Mouse (Mus musculus) frontal cortex, postnatal 14 days (tissue): ENCODE results near the gene Prmt1.

Experiments used
- DNase-seq, 2 experiments: peaks; one replicate each; pipeline ENCODE4 v3.0.0; 2022; ENCODE audit warnings: low spot score in 2 of 2

Prmt1 gene

DNA sequence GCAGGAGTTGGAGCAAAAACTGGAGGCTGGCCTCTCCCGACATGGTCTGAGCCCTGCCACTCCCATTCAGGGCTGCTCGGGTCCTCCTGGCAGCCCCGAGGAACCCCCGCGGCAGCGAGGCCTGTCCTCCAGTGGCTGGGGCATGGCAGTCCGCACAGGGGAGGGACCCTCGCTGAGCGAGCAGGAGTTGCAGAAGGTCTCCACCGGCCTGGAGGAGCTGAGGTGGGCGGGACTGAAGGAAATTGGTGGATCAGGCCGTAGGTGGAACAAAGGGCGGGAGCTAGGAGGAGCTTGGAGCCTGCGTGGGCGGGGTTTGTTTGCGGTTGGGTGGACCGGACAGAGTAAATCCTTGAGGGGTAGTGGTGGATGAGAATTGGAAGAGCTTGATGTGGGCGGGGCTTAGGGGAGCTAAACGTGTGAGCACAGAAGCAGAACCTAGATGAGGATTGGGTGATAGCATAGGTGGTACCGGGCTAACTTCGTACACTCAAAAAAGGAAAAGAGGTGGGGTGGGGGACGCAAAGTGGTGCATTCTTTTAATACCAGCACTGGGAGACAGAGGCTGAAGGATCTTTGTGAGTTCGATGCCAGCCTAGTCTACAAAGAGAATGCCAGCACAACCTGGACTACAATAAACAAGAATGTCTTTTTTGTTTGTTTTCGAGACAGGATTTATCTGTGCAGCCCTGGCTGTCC lies 33.6 kb downstream of the Prmt1 start:
- peak; percentile 79 to 80 for DNase-seq

DNA sequence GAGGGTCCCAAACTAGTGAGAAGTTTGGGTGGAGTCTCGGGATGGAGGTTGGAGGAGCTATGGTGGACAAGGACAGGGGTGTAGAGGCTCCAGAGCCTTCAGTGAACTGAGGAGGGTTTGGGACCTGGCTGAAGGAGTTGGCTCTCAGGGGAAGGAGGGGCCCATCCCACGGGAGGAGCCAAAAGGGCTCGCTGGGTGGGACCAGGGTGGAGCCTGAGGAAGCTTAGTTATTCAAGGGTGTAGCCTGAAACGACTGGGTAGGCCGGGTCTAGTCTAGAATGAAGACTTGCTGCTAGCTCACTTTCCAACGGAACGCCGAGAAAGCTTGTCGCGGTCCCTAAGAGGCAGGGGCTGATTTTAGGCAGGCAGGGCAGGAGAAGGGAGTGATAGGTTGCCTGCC lies 34.4 kb downstream of the Prmt1 start:
- no peak for DNase-seq

- no peak for DNase-seq
These were observed 36.4 kb downstream of the Prmt1 start for GRCm38 (mm10) chr7:44949922-44950321.

GRCm38 (mm10) chr7:44942904-44943303 lies 43.5 kb downstream of the Prmt1 start, which contains the start of gene Tsks:
Gene Tsks, plus strand, starts transcription at chr7:44943204.
- no peak for DNase-seq

GRCm38 (mm10) chr7:44938680-44939079 lies 47.7 kb downstream of the Prmt1 start:
- DNase-seq: no peak

- DNase-seq: peak; percentile 100
These were observed 56.9 kb downstream of the Prmt1 start, which contains the start of gene Ap2a1 for GRCm38 (mm10) chr7:44929204-44930151. Gene Ap2a1, minus strand, starts transcription at chr7:44929496.

GRCm38 (mm10) chr7:44928570-44928969 lies 57.8 kb downstream of the Prmt1 start:
- no peak for DNase-seq
